Mouse (Mus musculus) liver, adult 2 months (tissue): ENCODE results near the gene Gm10447. TPM values are rescaled to one million over a fixed set of nuclear protein-coding genes. Genes with fewer than 3 reads are reported as not detected.

Experiments
- DNase-seq: peaks from one replicate; pipeline ENCODE4 v3.0.0-alpha.2; 2011; ENCODE audit warnings: low read depth, low spot score; ENCODE audit errors: extremely low read depth
- H3K27ac ChIP-seq: fragments of 200-500 bp; replicated peaks from 2 replicates; pipeline ENCODE4 v1.5.1; 2012; ENCODE audit warnings: low read depth, mild to moderate bottlenecking, control low read depth, inconsistent platforms, low read length; ENCODE audit not compliant: insufficient read depth
- H3K27me3 ChIP-seq: fragments of 200-500 bp; 2 replicates; pipeline ENCODE4 v1.6.1; 2012; ENCODE audit warnings: mild to moderate bottlenecking, moderate library complexity, low read length, inconsistent platforms; ENCODE audit not compliant: control insufficient read depth, insufficient read depth
- H3K36me3 ChIP-seq: fragments of 200-500 bp; 2 replicates; pipeline ENCODE4 v1.6.1; 2012; ENCODE audit warnings: low read length, inconsistent platforms; ENCODE audit not compliant: control insufficient read depth, insufficient read depth
- H3K4me1 ChIP-seq: fragments of 200-500 bp; 2 replicates; pipeline ENCODE4 v1.6.1; 2011; ENCODE audit warnings: low read length; ENCODE audit not compliant: control insufficient read depth, insufficient read depth
- H3K4me3 ChIP-seq: fragments of 200-500 bp; 2 replicates; pipeline ENCODE4 v1.5.1; 2011; ENCODE audit warnings: low read depth, mild to moderate bottlenecking, control low read depth, low read length, moderate library complexity; ENCODE audit not compliant: insufficient read depth
- H3K79me2 ChIP-seq: fragments of 200-500 bp; 2 replicates; pipeline ENCODE4 v1.6.1; 2012; ENCODE audit warnings: inconsistent platforms, mild to moderate bottlenecking, low read length, moderate library complexity; ENCODE audit not compliant: control insufficient read depth, insufficient read depth
- H3K9ac ChIP-seq: fragments of 200-500 bp; 2 replicates; pipeline ENCODE4 v1.6.1; 2012; ENCODE audit warnings: low read depth, mild to moderate bottlenecking, control low read depth, inconsistent platforms, low read length
- CTCF ChIP-seq: fragments of 200-500 bp; IDR thresholded peaks from 2 replicates; pipeline ENCODE4 v1.5.1; 2011; ENCODE audit warnings: low read depth, low read length, control low read depth
- POLR2A ChIP-seq: fragments of 200-500 bp; IDR thresholded peaks from 2 replicates; pipeline ENCODE4 v1.6.1; 2011; ENCODE audit warnings: low read length, control low read depth; ENCODE audit not compliant: insufficient read depth; ENCODE audit errors: extremely low read depth
- WGBS: fragments of 180-500 bp; shearing (Covaris S2); methylation state at CpG from one replicate; pipeline ENCODE4 v1.1.7; 2018; 5-methylcytosine and 5-hydroxymethylcytosine counted together
- polyA plus RNA-seq: library from polyadenylated mRNA; depleted of rRNA; stranded (reverse); fragments of >200 nt; gene quantifications from 2 replicates; pipeline ENCODE4 v1.2.3, GENCODE M21; 2012; rRNA removed
- total RNA-seq: library from RNA; depleted of rRNA; stranded (reverse); fragments of >200 nt; gene quantifications from 2 replicates; pipeline ENCODE4 v1.2.3, GENCODE M21; 2014; rRNA removed

Gm10447 gene
- 0.46 and 0.60 TPM in 2 replicates for total RNA-seq
- 1.3 and 2.5 TPM in 2 replicates for polyA plus RNA-seq

DNA sequence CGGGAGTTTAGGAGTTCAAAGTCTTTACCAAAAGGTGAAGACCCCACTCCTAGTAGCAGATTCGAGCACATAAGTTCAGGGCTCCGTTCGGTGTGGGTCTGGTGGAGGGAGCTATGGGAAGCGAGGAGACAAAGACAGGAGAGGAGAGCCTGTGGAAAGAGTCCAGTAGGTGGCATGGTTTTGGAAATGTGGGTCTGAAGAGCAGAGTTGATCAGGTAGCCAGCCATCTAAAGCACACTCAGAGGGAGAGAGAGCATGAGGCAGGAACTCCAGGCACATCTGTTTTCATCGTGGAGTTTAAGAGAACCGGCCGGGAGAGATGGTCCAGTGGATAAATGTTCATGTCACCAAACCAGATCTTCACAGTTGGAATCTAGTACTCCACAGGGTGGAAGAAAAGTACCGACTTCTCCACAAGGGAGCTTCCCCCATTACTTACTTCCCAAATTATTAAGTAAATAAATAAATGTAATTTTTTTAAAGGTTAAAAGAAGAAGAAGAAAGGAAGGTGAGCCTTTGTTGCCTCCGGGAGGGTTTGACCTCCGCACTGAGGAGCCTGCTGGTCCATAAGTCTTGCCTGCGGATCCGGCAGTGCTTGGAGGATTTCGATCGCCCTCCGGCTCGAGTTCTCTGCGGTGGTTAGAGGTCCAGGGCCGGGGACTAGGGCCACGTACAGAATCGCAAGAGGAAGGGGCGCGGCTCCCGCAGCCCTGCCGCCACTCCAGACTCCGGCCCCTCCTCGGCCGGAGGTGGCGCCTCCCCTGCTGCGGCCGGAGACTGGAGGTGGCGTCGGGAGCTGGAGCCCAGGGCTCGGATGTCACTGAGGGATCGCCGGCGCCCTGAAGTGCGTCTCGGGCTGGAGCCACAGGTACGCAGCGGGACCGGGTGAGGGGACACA, at the start of gene Gm10447, which contains the start of gene Shroom1:
Gene Gm10447, minus strand, starts transcription at position 637 of the 898 bp plus-strand sequence.
Gene Shroom1, plus strand, starts transcription at position 732 of the 898 bp plus-strand sequence.
- no peaks in the 10 kb centered on the region for H3K27me3 ChIP-seq
- H3K4me1 ChIP-seq: peaks cover 36% of the 10 kb centered on the region
- DNase-seq: peak; percentile 85
- H3K9ac ChIP-seq: peak within 1 kb of the TSS; percentile 99
- peak within 1 kb of the TSS; percentile 99 for H3K27ac ChIP-seq
- WGBS: 3% methylated on average over 42 of the region's 42 CpGs
- H3K4me3 ChIP-seq: peak within 1 kb of the TSS; percentile 98
- TF ChIP-seq POLR2A (peak; percentile 75), CTCF (peak; percentile 31; the same call in 1 of the 2 replicates)
- no peaks in the 10 kb centered on the region for H3K36me3 ChIP-seq
- peaks cover 21% of the 10 kb centered on the region for H3K79me2 ChIP-seq

DNA sequence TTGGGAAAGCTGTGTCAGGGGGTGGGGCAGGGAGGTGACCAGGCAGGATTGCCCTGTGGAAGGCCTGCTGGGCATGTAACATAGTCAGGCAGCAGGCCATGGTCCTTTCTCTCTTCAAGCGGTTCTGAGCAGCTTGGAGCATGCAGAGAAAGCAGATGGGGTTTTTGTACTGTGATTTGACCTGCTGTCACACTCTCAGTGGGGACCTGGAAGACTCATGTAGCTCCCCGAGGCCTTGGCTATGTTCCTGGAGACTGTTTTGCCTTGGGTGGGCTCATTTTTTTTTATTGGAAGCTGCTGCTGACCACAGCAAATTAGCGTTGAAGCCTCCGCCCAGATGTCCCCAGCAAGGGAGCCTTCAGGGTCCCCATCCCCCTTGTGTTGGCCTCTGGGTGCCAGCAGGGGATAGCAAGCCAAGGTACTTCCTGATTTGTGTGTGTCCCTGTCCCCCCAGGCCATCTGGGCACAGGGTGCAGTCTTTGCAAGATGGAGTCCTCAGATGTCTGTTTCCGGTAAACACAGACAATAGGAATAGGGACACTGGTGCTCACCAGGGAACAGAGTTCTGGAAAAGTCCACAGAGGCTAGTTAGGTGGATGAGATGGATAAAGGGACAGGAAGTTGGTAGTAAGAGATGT, 48.2 kb upstream of the Gm10447 start:
- no peak overlapping the region for H3K27ac ChIP-seq
- H3K4me3 ChIP-seq: no peak overlapping the region
- no peaks in the 10 kb centered on the region for H3K27me3 ChIP-seq
- no peak overlapping the region for H3K9ac ChIP-seq
- TF ChIP-seq CTCF: no peak
- no peak for TF ChIP-seq POLR2A
- no peaks in the 10 kb centered on the region for H3K79me2 ChIP-seq
- 94% methylated on average over 5 of the region's 5 CpGs for WGBS
- no peaks in the 10 kb centered on the region for H3K4me1 ChIP-seq
- H3K36me3 ChIP-seq: no peaks in the 10 kb centered on the region
- DNase-seq: no peak

DNA sequence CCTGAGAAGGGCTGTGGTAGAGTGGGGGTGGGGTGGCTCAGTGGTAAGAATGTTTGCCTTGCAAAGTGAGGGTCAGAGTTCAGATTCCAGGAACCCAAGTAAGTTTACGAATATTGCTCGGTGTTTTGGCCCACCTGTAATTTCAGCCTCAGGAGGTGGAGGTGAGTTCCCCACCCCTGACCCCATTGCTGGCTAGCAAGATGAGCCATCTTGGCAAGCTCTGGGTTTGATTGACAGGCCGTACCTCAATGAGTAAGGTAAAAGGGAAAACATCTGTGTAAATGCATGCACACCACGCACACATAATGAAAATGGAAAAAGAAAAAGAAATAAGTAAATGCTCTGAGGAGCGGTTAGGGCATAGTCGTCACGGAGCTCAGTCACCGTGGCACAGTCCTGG, 47.5 kb upstream of the Gm10447 start:
- no peak overlapping the region for H3K4me3 ChIP-seq
- no peaks in the 10 kb centered on the region for H3K27me3 ChIP-seq
- WGBS: 89% methylated on average over 8 of the region's 8 CpGs
- no peak overlapping the region for H3K9ac ChIP-seq
- no peaks in the 10 kb centered on the region for H3K4me1 ChIP-seq
- H3K36me3 ChIP-seq: no peaks in the 10 kb centered on the region
- no peak overlapping the region for H3K27ac ChIP-seq
- no peaks in the 10 kb centered on the region for H3K79me2 ChIP-seq
- no peak for DNase-seq
- TF ChIP-seq POLR2A (no peak), CTCF (no peak)

- Histone ChIP-seq H3K4me3 (no peak overlapping the region), H3K27me3 (no peaks in the 10 kb centered on the region), H3K27ac (no peak overlapping the region), H3K79me2 (no peaks in the 10 kb centered on the region), H3K9ac (no peak overlapping the region), H3K36me3 (no peaks in the 10 kb centered on the region), H3K4me1 (no peaks in the 10 kb centered on the region)
- TF ChIP-seq POLR2A: no peak
- no peak for TF ChIP-seq CTCF
- 72% methylated on average over 5 of the region's 5 CpGs for WGBS
- DNase-seq: no peak
Measured at GRCm38 (mm10) chr11:53503738-53504137, 46.8 kb upstream of the Gm10447 start.

GRCm38 (mm10) chr11:53502039-53502765, 45.3 kb upstream of the Gm10447 start:
- TF ChIP-seq POLR2A (no peak), CTCF (no peak)
- Histone ChIP-seq H3K79me2 (no peaks in the 10 kb centered on the region), H3K4me3 (no peak overlapping the region), H3K27me3 (no peaks in the 10 kb centered on the region), H3K36me3 (no peaks in the 10 kb centered on the region), H3K9ac (no peak overlapping the region), H3K4me1 (no peaks in the 10 kb centered on the region), H3K27ac (no peak overlapping the region)
- 76% methylated on average over 8 of the region's 8 CpGs for WGBS
- no peak for DNase-seq
